Mouse (Mus musculus) right cerebral cortex, postnatal 14 days (tissue): ENCODE measurements around the gene Hamp.
A peak's percentile ranks its signal among the peaks of the same experiment; 100 is the strongest.
"Not testable (repeated sequence)": the region's sequence is repeated elsewhere in the genome, so short reads cannot be mapped to it uniquely, and the experiment has no call there.

Experiments
- DNase-seq: peaks from one replicate; pipeline ENCODE4 v3.0.0; 2022

The Hamp gene

DNA sequence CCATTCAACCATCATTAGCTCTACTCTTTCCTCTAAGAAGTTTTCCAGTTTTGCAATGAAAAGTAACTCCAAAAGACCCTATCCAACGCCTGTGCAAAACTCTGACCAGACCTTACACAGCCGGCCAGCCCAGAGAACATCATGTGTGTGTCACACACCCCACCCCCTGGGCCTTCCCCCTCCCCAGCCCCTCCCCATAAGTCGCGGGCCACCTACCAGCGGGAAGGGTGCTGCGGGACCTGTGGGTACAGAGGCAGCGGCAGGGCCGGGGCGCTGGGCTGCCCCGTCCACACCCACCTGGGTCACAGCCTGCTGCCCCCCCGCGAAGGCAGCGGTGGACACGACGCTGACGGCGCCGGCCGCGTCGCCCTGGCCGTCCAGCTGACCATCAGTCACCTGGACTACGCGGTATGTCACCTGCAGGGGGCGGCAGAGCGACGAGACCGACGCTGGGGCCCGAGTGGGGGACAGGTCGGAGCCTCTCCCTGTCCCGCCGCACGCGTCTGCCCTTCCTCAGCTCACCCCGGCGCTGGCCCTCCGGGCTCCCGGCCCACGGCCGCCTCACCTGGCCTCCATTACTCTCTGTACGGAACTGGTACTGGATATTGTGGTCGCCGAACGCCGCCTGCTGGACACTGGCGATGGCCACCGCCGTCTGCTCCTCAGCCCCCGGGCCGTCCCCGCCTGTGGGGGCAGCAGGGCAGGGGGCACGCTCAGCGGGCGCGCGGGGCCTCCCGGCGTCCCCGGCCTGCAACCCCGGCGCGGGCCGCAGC, 11.9 kb upstream of the Hamp start:
- peak; percentile 83 for DNase-seq

DNA sequence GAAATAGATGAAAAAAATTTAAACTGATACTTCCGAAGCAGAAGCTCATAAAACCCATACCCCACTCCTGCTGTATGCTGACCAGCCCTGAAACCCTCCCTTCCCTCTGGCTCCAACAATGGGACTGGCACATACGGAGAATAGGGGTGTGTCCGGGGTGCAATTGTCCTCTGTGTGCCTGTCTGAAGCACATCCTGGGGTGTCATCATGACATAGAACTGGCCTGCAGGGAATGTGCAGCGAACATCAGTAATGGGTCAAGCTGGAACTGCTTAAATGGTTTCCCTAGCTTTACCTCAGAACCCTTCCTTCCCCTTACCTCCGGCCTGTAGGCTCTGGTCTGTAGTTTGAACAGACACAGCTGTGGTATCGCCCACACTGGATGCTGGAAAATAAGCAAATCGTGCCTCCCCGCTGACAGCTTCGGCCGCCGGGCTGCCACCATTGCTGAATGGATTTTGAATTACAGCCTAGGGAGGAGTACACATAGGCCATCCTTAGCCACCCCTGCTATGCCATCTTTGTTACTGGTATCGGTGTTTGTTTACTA, 11.2 kb upstream of the Hamp start:
- no peak for DNase-seq

DNA sequence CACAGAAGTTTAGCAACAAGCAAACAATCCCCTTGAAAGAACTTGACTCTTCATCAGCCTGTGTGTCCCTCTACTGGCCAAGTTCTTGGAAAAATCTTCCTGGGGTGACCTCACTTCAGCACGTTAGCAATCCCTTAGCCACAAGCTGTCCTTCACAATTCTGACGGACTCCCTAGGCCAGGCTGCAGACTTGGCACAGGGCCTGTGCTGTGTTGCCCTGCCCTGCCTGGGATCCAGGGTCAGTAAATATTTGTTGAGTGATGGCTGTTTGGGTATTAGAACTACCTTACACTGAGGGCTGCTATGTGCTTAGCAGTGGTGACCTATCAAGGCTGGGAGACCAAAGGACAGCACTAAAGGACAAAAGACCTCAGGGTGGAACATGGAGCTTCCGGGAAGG, 10.2 kb upstream of the Hamp start:
- DNase-seq, result no peak

- no peak for DNase-seq
These were observed 9.6 kb upstream of the Hamp start for GRCm38 (mm10) chr7:30953459-30953858.

- no peak for DNase-seq
These were observed 8.8 kb upstream of the Hamp start for GRCm38 (mm10) chr7:30952441-30953265.

GRCm38 (mm10) chr7:30949902-30950301, 6.1 kb upstream of the Hamp start:
- DNase-seq, result not testable (repeated sequence)

GRCm38 (mm10) chr7:30945876-30946275, 2.0 kb upstream of the Hamp start:
- no peak for DNase-seq

DNA sequence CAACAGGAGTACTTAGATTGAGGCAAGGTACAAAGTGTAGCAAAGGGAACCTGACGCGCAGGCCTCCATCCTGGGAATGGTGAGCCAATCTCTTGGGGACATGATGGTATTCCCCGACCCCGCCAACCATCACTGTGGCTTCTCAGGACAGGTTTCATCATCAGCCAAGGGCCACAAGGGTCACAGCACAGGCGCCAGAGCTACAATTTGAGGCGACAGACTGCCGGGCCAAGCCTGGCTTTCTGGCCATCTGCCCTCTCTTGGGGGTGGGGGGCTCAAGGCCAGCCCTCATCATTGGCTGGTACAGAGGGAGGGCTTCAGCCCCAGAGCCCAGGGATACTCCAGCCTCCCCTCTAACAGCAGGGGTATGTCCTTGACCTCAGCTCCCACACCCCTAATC, 1.6 kb upstream of the Hamp start:
- not testable (repeated sequence) for DNase-seq

DNA sequence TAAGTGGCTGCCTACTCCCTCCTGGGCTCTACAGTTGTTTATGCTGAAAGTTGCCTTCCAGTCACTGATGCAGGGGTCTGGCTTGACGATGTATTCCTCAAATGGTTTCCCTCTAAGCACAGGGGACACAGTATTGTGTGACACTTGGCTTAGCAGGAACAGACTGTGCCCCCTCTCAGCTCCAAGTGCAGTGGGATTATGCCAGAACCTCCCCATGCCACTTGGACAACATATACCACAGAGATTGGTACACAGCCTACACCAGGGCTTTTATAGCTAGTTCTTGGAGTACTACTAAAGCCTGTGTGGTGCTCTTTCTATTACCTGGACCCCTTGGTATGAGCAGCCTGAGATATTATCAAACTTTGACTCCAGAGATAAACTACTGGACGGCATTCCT, 874 bp upstream of the Hamp start:
- not testable (repeated sequence) for DNase-seq

GRCm38 (mm10) chr7:30942365-30942764, 1.5 kb downstream of the Hamp start:
- not testable (repeated sequence) for DNase-seq

- DNase-seq, result not testable (repeated sequence)
These were observed 3.8 kb downstream of the Hamp start for GRCm38 (mm10) chr7:30940070-30940469.

GRCm38 (mm10) chr7:30935422-30936099, 8.3 kb downstream of the Hamp start:
- DNase-seq, result not testable (repeated sequence)

GRCm38 (mm10) chr7:30924581-30924980, 19.3 kb downstream of the Hamp start, which contains the start of gene Hamp2:
Hamp2 (minus strand) TSS chr7:30924681.
- DNase-seq, result not testable (repeated sequence)

DNA sequence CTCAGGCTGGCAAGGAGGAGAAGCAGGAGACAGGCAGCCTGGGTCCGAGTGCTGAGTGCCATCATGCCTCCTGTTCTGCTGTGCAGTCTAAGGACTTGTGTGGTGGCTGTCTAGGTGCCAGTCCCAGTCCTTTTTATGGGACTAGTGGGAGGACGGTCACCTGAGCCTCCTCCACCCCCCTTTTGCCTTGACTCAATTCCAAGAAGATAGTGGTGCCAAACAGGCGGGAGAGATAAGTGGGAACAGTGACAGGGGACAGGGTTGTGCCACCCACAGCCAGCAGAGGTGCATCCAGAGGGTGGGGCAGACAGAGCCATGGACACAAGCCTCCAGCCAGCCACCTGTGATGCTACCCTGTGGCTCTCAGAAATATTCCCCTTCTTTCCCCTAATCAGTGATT, 19.8 kb downstream of the Hamp start:
- DNase-seq, result no peak

DNA sequence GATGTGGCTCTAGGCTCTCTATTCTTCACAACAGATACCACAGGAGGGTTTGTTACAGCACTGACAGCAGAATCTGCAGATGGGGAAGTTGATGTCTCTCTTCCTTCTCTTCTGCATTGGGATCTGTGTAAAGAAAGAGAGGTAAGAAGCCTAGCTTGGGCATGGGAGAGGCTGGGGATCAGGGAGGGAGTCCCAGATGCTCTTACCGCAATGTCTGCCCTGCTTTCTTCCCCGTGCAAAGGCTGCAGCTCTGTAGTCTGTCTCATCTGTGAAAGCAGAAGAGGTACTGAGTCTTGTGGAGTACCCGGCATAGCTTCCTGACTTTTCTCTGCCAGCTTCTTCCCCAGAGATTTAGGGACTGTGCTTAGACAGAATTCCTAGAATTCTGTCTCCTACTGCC, 21.3 kb downstream of the Hamp start:
- DNase-seq, result not testable (repeated sequence)

DNA sequence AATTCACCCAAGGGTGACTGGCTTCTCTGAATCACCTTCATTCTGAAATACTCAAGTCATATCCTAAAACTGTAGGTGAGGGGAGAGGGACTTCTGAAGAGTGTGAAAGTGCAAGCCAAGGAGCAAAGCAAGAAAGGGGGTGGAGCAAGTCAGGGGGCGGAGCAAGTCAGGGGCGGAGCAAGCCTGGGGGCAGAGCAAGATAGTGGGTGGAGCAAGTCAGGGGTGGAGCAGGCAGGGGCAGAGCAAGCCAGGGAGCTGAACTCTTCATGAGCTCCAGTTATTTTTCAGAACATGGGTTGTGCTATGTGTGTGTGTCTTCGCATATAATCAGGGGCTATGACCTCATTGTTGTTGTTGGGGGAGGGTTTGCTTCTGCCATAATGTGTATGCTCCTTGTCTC, 23.6 kb downstream of the Hamp start:
- DNase-seq, result no peak

- no peak for DNase-seq
These were observed 26.6 kb downstream of the Hamp start for GRCm38 (mm10) chr7:30917219-30917618.

DNA sequence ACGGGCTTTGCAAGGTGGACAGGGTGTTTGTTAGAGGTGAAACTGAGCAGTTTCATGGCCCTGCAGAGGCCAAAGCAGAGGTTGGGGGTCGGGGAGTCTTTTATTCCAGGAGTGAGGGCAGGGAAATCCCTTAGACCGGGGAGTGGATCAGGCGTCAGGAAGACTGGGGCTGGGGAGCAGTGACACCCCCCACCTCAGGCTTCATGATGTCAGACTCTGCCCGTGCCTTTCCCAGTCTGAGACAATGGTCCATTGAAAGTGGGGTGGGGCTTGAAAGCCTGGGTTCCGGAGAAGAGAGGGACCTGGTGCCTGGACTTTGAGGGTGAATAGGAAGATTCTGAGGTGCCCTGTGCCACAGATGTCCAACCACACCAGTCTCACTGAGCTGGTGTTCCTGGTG, 27.1 kb downstream of the Hamp start:
- no peak for DNase-seq

DNA sequence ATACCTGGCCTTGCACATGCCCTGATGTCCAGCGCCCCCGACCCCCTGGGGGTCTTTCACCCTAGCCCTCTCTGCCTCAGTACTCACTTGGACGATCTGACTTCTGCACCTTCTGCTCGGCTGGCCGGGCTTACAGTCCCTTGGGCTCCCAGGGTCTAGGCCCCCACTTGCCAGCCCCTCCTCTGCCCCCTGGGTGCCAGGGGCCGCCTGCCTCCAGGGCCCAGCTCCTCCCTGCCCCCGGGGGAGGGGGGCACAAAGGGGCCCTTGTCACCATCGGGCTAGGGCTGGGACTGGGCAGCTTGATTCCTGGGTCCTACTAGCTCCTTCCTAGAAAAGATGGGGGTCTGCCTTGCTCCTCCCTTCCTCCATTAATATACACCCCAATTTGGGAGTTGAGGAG, 29.1 kb downstream of the Hamp start, which contains the start of gene Mag:
Gene Mag, minus strand, starts transcription at position 142 of the 400 bp plus-strand sequence.
- DNase-seq, result no peak

GRCm38 (mm10) chr7:30909773-30910172, 34.1 kb downstream of the Hamp start:
- DNase-seq, result no peak

GRCm38 (mm10) chr7:30908992-30909431, 34.8 kb downstream of the Hamp start:
- no peak for DNase-seq

- DNase-seq, result no peak
These were observed 35.4 kb downstream of the Hamp start for GRCm38 (mm10) chr7:30908277-30908991.
